Mouse (Mus musculus): ENCODE results near the gene Las1l. TPM values are rescaled to one million over a fixed set of nuclear protein-coding genes. Genes with fewer than 3 reads are reported as not detected.

Gene Las1l
- polyA plus RNA-seq (2012; rRNA removed) = 4.6 and 6.3 TPM in 2 replicates

GRCm38 (mm10) chrX:95956497-95957293 lies at the start of gene Las1l:
Las1l (minus strand) TSS chrX:95956962.

Other genes starting within 250 kb of the Las1l start
- gene Zc3h12b, start 245.3 kb downstream of the Las1l start, polyA plus RNA-seq (2012; rRNA removed) = 0.72 and 0.83 TPM in 2 replicates
- gene Msn, start 139.1 kb upstream of the Las1l start, polyA plus RNA-seq (2012; rRNA removed) = 24.4 and 26.8 TPM in 2 replicates

All from colon, adult 2 months (tissue).